Mouse (Mus musculus): ENCODE measurements around the gene Rin3. TPM values are rescaled to one million over a fixed set of nuclear protein-coding genes. Genes with fewer than 3 reads are reported as not detected.

Gene Rin3
- polyA plus RNA-seq, 1 experiment from 2014 or later, result 3.5 TPM

GRCm38 (mm10) chr12:102361189-102362161 lies 78.6 kb downstream of the Rin3 start:
- DNase-seq (ENCODE audit: low spot score) (no peak), ATAC-seq (replicated peaks; ENCODE audit: insufficient number of reproducible peaks, low FRiP score, low TSS enrichment, low read depth) (no peak)
- no peak overlapping the region for H3K4me3 ChIP-seq (ENCODE audit: low read depth, low read length)
- H3K9me3 ChIP-seq (replicated peaks; ENCODE audit: control insufficient read depth, low read length), result no peaks in the 10 kb centered on the region
- H3K4me1 ChIP-seq (ENCODE audit: control insufficient read depth, insufficient read depth, low read length), result no peaks in the 10 kb centered on the region
- no peak overlapping the region for H3K9ac ChIP-seq (replicated peaks; ENCODE audit: low read length)
- H3K27me3 ChIP-seq (ENCODE audit: control insufficient read depth, insufficient read depth, low read length), result no peaks in the 10 kb centered on the region
- no peak overlapping the region for H3K27ac ChIP-seq (replicated peaks; ENCODE audit: low read depth, low read length)
- H3K36me3 ChIP-seq (replicated peaks; ENCODE audit: control insufficient read depth, insufficient read depth, low read depth, low read length), result no peaks in the 10 kb centered on the region
- H3K4me2 ChIP-seq (ENCODE audit: low read depth, low read length), result no peak overlapping the region
- 88% methylated on average over 10 of the region's 10 CpGs for WGBS

GRCm38 (mm10) chr12:102365016-102365415 lies 82.2 kb downstream of the Rin3 start:
- Histone ChIP-seq H3K27me3 (ENCODE audit: control insufficient read depth, insufficient read depth, low read length) (no peaks in the 10 kb centered on the region), H3K4me2 (ENCODE audit: low read depth, low read length) (no peak overlapping the region), H3K4me1 (ENCODE audit: control insufficient read depth, insufficient read depth, low read length) (no peaks in the 10 kb centered on the region), H3K27ac (replicated peaks; ENCODE audit: low read depth, low read length) (no peak overlapping the region), H3K9me3 (replicated peaks; ENCODE audit: control insufficient read depth, low read length) (no peaks in the 10 kb centered on the region), H3K36me3 (replicated peaks; ENCODE audit: control insufficient read depth, insufficient read depth, low read depth, low read length) (no peaks in the 10 kb centered on the region), H3K4me3 (ENCODE audit: low read depth, low read length) (no peak overlapping the region), H3K9ac (replicated peaks; ENCODE audit: low read length) (no peak overlapping the region)
- WGBS, result 91% methylated on average over 7 of the region's 7 CpGs
- ATAC-seq (replicated peaks; ENCODE audit: insufficient number of reproducible peaks, low FRiP score, low TSS enrichment, low read depth), result no peak
- DNase-seq (ENCODE audit: low spot score), result no peak

DNA sequence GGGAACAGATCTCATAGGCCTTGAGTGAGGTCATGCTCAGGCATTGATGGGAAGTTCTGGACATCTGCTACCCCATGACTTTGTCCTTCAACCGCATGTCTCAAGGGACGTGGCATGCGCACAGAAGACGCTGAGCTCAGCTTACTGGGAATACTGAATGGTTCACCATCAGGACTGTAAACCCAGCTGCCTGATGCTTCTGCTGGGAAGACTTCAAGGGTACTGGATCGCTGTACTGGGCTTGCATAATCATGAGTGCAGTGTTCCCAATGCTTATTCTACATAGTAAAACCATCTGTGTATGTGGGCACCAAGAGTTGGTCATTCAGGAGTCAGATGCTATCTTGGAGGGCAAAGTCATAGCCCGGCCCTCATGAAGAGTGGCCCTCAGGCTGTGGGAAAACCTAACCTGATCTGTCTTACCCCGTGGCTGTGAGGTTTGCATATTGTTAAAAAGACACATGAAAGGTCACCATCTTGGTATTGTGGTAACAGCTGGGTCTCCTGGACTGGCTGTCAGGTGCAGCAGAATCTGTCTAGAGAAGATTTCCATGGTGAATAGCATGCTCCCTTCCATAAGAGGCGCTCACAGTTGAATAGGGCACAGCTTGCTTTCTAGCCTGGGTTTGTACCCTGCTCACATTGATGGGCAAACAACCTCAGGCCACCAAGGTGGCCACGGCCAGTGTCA lies 83.4 kb downstream of the Rin3 start:
- Histone ChIP-seq H3K4me3 (ENCODE audit: low read depth, low read length) (no peak overlapping the region), H3K9ac (replicated peaks; ENCODE audit: low read length) (no peak overlapping the region), H3K9me3 (replicated peaks; ENCODE audit: control insufficient read depth, low read length) (no peaks in the 10 kb centered on the region), H3K27me3 (ENCODE audit: control insufficient read depth, insufficient read depth, low read length) (no peaks in the 10 kb centered on the region), H3K36me3 (replicated peaks; ENCODE audit: control insufficient read depth, insufficient read depth, low read depth, low read length) (no peaks in the 10 kb centered on the region), H3K4me1 (ENCODE audit: control insufficient read depth, insufficient read depth, low read length) (no peaks in the 10 kb centered on the region), H3K4me2 (ENCODE audit: low read depth, low read length) (no peak overlapping the region), H3K27ac (replicated peaks; ENCODE audit: low read depth, low read length) (no peak overlapping the region)
- DNase-seq (ENCODE audit: low spot score) (no peak), ATAC-seq (replicated peaks; ENCODE audit: insufficient number of reproducible peaks, low FRiP score, low TSS enrichment, low read depth) (no peak)
- WGBS, result 91% methylated on average over 9 of the region's 9 CpGs

- WGBS, result 69% methylated on average over 3 of the region's 3 CpGs
Observed at GRCm38 (mm10) chr12:102367075-102367474, 84.2 kb downstream of the Rin3 start.

GRCm38 (mm10) chr12:102368066-102368465 lies 85.2 kb downstream of the Rin3 start:
- no peak overlapping the region for H3K9ac ChIP-seq (replicated peaks; ENCODE audit: low read length)
- DNase-seq (ENCODE audit: low spot score), result peak; percentile 7
- H3K27me3 ChIP-seq (ENCODE audit: control insufficient read depth, insufficient read depth, low read length), result no peaks in the 10 kb centered on the region
- no peaks in the 10 kb centered on the region for H3K9me3 ChIP-seq (replicated peaks; ENCODE audit: control insufficient read depth, low read length)
- H3K4me2 ChIP-seq (ENCODE audit: low read depth, low read length), result no peak overlapping the region
- H3K36me3 ChIP-seq (replicated peaks; ENCODE audit: control insufficient read depth, insufficient read depth, low read depth, low read length), result no peaks in the 10 kb centered on the region
- no peak overlapping the region for H3K27ac ChIP-seq (replicated peaks; ENCODE audit: low read depth, low read length)
- no peak overlapping the region for H3K4me3 ChIP-seq (ENCODE audit: low read depth, low read length)
- H3K4me1 ChIP-seq (ENCODE audit: control insufficient read depth, insufficient read depth, low read length), result no peaks in the 10 kb centered on the region
- 66% methylated on average over 7 of the region's 7 CpGs for WGBS
- no peak for ATAC-seq (replicated peaks; ENCODE audit: insufficient number of reproducible peaks, low FRiP score, low TSS enrichment, low read depth)

More at GRCm38 (mm10) chr12:102367075-102367474, 84.2 kb downstream of the Rin3 start:
- H3K27me3 ChIP-seq (ENCODE audit: control insufficient read depth, insufficient read depth, low read length), result no peaks in the 10 kb centered on the region
- H3K4me3 ChIP-seq (ENCODE audit: low read depth, low read length), result no peak overlapping the region
- H3K4me2 ChIP-seq (ENCODE audit: low read depth, low read length), result no peak overlapping the region
- ATAC-seq (replicated peaks; ENCODE audit: insufficient number of reproducible peaks, low FRiP score, low TSS enrichment, low read depth), result no peak
- no peaks in the 10 kb centered on the region for H3K9me3 ChIP-seq (replicated peaks; ENCODE audit: control insufficient read depth, low read length)
- H3K9ac ChIP-seq (replicated peaks; ENCODE audit: low read length), result no peak overlapping the region
- H3K27ac ChIP-seq (replicated peaks; ENCODE audit: low read depth, low read length), result no peak overlapping the region
- no peak for DNase-seq (ENCODE audit: low spot score)
- no peaks in the 10 kb centered on the region for H3K4me1 ChIP-seq (ENCODE audit: control insufficient read depth, insufficient read depth, low read length)
- no peaks in the 10 kb centered on the region for H3K36me3 ChIP-seq (replicated peaks; ENCODE audit: control insufficient read depth, insufficient read depth, low read depth, low read length)

GRCm38 (mm10) chr12:102368556-102368955 lies 85.7 kb downstream of the Rin3 start:
- no peak for DNase-seq (ENCODE audit: low spot score)
- Histone ChIP-seq H3K27me3 (ENCODE audit: control insufficient read depth, insufficient read depth, low read length) (no peaks in the 10 kb centered on the region), H3K27ac (replicated peaks; ENCODE audit: low read depth, low read length) (no peak overlapping the region), H3K9ac (replicated peaks; ENCODE audit: low read length) (no peak overlapping the region), H3K4me1 (ENCODE audit: control insufficient read depth, insufficient read depth, low read length) (no peaks in the 10 kb centered on the region), H3K9me3 (replicated peaks; ENCODE audit: control insufficient read depth, low read length) (no peaks in the 10 kb centered on the region), H3K4me3 (ENCODE audit: low read depth, low read length) (no peak overlapping the region), H3K36me3 (replicated peaks; ENCODE audit: control insufficient read depth, insufficient read depth, low read depth, low read length) (no peaks in the 10 kb centered on the region), H3K4me2 (ENCODE audit: low read depth, low read length) (no peak overlapping the region)
- ATAC-seq (replicated peaks; ENCODE audit: insufficient number of reproducible peaks, low FRiP score, low TSS enrichment, low read depth), result no peak
- WGBS, result 90% methylated on average over 14 of the region's 14 CpGs

DNA sequence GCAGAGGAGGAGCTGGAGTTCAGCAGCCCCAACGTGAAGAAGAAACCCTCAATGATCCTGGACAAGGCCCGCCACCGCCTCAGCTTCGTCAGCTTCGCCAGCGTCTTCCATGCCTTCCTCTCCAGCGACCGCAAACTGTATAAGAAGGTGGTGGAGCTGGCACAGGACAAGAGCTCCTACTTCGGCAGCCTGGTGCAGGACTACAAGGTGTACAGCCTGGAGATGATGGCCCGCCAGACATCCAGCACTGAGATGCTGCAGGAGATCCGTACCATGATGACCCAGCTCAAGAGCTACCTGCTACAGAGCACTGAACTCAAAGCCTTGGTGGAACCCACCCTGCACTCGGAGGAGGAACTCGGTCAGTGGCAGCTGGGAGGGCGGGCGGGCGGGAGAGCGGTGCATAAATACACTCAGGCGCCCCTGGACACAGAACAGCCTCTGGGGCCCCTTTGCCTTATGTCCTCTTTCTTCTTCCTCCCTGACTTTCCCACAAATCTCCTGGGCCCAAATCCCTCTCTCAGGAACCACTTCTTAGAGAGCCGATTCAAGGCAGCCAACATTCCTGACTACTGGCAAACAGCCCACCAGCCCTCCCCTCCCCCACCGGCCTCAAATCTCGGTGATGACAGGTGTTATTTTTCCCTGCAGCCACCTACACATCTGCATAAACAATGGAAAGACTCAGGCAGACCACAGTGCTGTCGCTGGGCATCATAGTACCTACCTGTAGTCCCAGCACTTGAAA lies 86.8 kb downstream of the Rin3 start:
- Histone ChIP-seq H3K9ac (replicated peaks; ENCODE audit: low read length) (no peak overlapping the region), H3K27me3 (ENCODE audit: control insufficient read depth, insufficient read depth, low read length) (no peaks in the 10 kb centered on the region), H3K27ac (replicated peaks; ENCODE audit: low read depth, low read length) (no peak overlapping the region), H3K4me2 (ENCODE audit: low read depth, low read length) (no peak overlapping the region), H3K4me3 (ENCODE audit: low read depth, low read length) (no peak overlapping the region), H3K4me1 (ENCODE audit: control insufficient read depth, insufficient read depth, low read length) (no peaks in the 10 kb centered on the region), H3K36me3 (replicated peaks; ENCODE audit: control insufficient read depth, insufficient read depth, low read depth, low read length) (no peaks in the 10 kb centered on the region), H3K9me3 (replicated peaks; ENCODE audit: control insufficient read depth, low read length) (no peaks in the 10 kb centered on the region)
- no peak for ATAC-seq (replicated peaks; ENCODE audit: insufficient number of reproducible peaks, low FRiP score, low TSS enrichment, low read depth)
- DNase-seq (ENCODE audit: low spot score), result no peak
- WGBS, result 82% methylated on average over 22 of the region's 22 CpGs
